Mouse (Mus musculus) induced T-regulatory cell, adult 2 months (primary cell): ENCODE results near the gene Clspn.

Source experiments
- DNase-seq: peaks from one replicate; pipeline ENCODE4 v3.0.0-alpha.2; 2012; ENCODE audit warnings: low read depth

Clspn gene

DNA sequence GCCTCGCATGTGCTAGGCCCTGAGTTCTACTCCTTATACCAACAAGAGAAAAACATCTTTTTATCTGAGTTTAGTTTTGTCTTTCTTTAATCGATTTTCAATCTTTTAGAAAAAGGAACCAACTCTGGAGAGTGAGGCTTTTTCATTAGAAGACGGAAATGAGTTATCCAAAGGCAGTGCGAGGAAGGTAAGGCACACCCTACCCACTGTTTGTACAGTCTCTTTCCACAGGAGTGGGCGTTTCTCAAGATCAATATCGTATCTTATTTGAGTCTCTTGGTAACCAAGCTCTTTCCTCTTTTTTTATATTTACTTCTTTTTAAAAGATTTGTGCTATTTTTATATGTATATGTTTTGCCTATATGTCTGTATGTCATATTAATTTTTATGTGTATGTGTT, 7.1 kb downstream of the Clspn start:
- DNase-seq, result no peak

DNA sequence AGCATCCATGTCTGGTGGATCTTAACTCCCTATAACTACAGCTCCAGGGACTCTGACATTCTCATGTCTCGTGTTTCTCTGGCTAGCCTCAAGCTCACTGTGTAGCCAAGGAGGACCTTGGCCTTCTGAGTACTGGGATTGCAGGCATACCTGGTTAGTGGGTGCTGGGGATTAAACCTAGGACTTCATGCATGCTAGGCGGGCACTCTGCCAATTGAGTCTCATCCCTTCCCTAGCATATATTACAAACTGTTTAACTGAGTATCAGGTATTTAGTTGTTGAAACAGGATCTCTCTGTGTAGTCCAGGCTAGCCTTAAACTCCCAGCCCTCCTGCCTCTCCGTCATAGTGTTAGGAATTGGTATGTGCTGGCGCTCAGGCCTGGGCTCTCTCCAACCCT, 10.5 kb downstream of the Clspn start:
- DNase-seq, result no peak

DNA sequence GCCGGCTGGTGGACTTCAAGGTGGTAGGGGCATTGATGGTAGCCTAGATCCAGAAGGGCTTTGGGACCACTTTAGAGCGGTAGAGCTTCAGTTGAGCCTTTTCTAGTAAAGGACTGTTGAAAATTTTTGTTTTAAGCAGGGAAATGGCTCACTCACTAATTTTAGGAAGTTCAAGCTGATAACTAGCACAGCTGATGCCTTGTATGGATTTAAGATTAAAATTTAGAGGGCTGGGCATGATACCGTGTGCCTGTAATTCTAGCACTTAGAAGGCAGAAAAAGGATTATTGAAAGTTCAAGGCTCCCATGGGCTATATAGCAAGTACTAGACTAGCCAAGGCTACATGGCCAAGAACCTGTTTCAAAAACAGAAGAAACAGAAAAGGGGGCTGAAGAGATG, 13.0 kb downstream of the Clspn start:
- no peak for DNase-seq

DNA sequence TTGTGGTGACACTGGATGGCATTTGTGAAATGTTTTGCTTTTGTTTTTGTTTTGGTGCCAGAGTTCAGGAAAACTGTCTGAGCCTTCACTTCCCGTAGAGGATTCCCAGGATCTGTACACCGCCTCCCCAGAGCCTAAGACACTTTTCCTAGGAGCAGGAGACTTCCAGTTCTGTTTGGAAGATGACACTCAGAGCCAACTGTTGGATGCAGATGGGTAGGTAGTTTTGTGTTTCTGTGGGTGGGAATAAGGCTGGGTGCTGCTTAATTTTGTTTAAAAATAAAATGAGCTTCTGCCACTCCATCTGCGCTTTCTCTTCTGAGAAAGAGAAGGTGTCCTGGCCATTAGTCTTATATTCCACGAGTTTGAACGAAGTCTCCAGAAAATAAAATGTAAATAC, 19.5 kb downstream of the Clspn start:
- DNase-seq, result no peak

DNA sequence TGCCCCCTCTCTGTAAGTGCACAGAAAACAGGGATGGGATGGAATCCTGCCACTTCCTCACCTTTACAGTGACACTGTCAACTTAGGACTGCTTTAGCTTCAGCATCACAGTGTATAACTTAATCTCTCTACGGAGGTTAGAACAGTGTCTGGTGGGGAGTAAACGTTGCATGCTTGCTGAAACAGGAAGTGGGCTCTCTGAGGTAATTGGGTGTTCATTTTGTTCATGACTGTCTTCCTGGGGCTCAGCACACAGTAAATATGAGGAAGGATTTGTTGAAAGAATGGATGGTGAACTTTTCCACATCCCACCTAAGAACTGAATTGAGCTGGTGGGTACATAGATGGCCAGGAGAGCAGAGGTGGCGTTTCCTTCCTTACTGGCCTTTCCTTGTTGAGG, 21.2 kb downstream of the Clspn start:
- no peak for DNase-seq

DNA sequence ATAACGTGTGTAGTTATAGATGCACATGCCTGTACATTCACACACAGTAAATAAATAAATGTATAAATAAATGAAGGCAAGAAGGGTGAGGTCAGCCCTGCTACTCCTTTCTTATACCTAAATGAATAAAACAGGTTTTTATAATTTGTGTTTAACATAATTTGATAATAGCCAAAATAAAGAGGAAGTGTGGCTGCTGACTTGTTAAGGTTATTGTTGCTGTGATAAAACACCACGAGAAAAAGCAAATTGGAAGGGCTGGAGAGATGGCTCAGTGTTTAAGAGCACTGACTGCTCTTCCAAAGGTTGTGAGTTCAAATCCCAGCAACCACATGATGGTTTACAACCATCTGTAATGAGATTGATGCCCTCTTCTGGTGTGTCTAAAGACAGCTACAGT, 22.3 kb downstream of the Clspn start:
- no peak for DNase-seq

DNA sequence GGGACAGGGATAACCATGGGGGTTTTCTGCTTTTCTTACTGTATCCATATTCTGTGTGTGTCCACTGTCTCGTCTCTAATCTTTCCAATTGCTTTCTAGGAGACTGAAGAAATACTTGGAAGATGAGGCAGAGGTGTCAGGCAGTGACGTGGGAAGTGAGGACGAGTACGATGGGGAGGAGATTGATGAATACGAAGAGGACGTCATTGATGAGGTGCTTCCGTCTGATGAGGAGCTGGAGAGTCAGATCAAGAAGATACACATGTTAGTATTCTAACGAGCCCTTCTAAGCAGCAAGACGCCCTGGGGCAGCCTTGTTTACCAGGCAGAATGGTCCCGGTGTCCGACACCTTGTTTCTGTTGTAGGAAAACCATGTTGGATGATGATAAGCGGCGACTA, 29.0 kb downstream of the Clspn start:
- no peak for DNase-seq

DNA sequence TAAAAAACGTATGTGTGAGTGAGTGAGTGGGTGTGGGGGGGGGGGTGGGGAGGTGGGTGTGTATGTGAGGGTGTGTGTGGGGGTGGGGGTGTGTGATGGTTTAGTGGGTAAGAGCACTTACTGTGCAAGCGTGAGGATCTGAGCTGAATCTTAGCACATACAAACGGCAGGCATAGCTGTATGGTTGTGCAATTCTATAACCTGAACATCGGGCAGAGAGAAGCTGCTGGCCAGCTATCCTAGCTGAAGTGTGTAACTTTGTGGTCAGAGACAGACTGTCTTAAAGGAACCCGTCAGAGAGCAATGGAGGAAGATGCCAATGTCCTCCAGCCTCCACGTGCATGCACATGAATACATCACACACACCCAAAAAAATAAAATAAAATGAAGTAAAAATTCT, 35.3 kb downstream of the Clspn start:
- no peak for DNase-seq

DNA sequence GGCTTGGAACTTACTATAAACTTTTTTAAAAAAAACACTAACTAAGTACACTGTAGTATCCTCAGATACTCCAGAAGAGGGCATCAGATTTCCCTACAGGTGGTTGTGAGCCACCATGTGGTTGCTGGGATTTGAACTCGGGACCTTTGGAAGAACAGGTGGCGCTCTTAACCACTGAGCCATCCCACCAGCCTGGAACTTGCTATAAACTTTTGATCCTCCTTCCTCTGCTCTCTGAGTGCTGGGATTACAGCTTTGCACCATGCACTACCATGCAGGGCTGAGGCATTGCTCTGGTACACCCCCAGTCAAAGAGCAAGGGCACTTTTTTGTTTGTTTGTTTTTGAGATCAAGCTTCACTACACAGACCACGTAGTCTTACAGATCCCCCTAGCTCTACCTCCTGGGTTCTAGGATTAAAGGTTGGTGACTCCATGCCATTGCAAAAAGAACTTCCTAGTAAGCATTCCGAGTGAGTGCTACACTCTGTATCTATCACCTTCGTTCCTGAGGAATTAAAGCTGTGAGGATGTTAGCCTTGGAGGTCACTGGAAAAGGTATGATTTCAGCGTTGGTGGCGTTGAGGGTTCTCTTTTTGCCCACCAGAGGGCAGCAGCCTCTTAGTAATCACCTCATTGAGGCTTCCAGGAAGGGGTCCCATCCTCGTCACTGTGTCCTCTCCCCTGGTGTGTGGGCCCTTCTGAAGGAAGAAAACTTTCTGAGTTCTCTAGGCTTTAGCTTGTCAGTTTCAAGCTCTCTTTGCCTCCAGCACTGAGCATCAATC, 43.4 kb downstream of the Clspn start:
- peak; percentile 75 for DNase-seq

DNA sequence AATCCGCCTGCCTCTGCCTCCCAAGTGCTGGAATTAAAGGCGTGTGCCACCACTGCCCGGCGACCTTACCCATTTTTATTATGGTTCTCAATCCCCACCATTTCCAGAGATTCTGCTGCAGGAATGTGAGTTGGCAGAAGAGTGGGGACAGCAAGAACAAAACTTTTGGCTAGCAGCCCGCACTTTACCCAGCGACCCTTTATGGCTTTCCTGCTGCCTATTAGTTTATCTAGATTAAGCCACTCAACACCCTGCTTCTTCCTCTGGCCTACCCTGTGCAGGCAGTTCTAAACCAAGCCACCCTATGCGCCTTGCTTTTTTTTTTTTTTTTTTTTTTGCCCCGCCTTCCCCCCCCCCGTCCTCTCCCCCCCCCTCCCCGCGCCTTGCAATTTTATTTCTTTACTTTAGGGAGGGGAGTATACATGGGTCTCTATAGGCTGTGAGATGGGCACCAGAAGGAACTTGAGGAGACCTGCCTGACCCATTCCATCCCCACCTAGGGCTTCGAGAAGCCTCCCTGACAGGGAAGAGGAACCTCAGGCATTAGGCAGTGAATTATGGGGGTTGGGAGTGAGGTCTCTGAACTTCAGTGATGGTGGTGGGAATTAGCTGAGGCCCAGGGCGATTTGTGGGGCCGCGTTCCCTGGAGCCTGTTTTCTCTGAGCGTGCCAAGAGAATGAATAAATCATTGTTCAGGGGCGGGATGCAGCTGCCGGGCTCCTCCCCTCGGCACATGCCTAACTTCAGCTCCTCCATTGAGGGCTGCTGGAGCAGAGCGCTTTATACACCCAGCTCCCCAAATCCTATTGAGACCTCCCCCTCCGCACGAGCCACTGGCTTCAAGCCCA, 45.1 kb downstream of the Clspn start:
- DNase-seq, result no peak

DNA sequence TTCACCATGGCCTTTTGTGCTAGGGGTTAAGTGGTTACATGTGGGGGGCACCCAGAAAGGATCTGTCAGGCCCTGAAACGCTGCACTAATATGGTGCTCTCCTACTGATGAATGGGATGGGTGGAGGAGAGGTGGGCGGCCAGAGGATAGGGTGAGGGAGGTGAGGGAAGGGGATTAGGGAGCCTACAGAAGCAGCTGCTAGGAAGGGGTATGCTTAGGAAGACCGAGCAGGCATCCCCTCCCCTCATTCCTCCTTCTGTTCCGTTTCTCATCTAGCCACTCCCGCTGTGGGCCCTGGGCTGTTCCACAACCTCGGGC, 45.7 kb downstream of the Clspn start:
- DNase-seq, result no peak

DNA sequence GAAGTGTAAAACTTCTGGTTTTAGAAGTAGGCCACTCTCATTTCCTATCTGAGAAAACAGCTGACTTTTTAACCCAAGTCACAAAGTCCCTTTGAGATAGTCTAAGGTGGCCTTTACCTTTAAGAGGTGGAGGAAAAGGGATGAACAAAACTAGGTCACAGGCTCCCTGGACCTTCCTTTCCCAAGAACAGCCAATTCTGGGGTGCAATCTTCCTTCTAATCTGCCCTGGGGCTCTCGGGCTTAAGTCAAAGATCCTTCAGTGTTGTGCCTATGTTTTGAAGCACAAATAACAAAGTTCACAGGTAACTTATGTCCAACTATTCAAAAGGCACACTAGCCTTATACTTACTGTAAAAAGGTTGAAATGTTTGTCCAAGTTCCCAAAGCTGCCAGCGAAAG, 47.4 kb downstream of the Clspn start:
- DNase-seq, result no peak

DNA sequence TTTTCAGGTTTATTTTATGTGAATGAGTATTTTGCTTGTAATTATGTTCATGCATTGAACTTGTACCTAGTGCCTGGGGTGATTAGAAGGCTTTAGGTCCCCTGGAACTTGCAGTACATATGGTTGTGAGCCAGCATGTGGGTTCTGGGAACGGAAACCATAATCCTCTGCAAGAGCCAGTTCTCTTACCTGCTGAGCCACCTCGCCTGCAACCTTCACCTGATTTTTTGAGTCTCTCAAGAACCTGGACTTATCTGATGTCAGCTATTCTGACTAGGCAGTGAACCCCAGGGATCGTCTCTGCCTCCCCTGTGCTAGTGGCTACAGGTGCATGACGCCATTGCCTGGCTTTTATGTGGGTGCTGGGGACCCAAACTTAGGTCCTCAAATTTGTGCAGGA, 49.0 kb downstream of the Clspn start:
- DNase-seq, result no peak

DNA sequence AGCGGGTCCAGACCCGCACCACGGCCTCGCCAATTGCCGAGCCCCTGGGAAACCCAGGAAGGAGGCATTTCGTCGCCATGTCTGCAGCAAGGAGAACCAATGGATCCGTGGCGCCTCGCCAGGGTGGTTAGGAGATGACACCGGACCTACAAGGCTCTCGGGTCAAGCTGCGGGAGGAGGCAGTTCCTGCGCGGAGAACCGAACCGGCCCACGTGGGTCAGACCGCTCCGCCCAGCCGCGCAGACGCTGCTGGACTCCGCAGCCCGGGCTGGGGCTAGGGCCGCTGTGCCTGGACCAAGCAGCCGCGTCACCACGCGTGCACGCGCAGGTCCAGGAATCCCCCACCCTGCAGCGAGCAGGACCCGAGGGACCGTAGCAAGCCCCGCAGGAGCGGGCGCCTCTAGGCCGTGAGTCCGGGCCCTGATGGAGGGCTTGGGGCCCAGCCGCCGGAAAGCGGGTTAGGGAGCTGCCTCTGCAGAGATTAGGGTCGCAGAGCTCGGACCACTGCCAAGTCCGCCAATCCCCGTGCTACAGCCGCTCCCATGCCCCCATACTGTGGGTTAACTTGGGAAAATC, 53.0 kb downstream of the Clspn start, which contains the start of gene 5730409E04Rik:
TSS of gene 5730409E04Rik (plus strand) at position 213 of the 576 bp plus-strand sequence.
- DNase-seq, result peak; percentile 34

DNA sequence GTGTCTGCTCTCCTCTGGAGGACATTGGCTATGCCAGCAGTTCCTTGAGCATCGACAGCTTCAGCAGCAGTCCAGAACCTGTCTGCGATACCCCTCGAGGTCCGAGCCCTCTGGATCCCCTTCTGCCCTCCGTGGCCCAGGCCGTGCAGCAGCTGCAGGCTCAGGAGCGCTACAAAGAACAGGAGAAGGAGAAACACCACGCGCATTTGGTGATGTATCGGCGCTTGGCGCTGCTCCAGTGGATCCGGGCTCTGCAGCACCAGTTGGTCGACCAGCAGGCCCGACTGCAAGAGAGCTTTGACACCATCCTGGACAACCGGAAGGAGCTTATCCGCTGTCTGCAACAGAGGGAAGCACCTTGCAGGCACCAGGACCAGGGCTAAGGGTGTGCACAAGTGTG, 55.3 kb downstream of the Clspn start:
- no peak for DNase-seq

DNA sequence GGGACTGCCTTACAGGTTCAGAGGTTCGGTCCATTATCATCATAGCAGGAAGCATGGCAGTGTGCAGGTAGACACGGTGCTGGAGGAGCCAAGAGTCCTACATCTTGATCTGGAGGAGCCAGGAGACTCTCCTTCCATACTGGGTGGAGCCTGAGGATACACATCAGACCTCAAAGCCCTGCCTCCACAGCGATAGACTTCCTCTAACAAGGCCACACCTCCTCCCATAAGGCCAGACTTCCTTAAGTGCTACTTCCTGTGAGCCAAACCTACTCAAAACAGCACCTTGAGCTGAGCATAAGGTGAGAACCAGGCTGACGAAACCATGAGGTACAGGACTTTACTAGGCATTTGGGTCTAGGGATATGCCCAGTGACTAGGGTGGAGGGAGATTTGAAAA, 59.6 kb downstream of the Clspn start:
- DNase-seq, result peak; percentile 21

DNA sequence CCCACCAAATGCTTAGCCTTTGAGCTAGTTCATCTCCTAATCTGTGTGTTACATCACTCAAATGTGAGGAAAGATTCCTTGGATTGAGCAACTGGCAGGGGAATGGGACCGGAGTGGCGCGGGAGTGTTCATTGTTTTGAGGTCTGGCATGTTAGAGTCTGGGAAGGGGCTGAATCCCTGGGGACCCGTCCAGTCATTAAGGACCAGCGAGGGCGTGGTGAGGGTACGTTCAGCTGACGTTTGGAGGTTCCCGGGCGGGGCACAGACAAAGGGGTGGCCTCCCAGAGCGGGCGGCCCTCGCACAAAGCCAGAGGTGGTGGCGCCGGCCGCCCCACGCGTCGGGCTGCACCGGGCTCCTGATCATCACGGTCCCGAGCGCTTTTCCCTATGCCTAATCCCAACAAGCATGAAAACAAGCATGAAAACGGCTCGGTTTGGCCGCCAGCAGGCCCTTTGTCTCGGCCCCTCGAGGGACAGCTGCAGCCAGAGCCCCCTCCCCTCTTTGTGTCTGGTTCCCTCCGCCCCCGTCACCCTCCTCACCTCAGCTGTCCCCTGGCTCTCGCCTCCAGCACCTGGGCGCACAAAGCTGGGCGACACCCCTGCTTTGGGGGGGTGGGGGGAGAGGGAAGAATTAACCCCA, 63.1 kb downstream of the Clspn start:
- no peak for DNase-seq

DNA sequence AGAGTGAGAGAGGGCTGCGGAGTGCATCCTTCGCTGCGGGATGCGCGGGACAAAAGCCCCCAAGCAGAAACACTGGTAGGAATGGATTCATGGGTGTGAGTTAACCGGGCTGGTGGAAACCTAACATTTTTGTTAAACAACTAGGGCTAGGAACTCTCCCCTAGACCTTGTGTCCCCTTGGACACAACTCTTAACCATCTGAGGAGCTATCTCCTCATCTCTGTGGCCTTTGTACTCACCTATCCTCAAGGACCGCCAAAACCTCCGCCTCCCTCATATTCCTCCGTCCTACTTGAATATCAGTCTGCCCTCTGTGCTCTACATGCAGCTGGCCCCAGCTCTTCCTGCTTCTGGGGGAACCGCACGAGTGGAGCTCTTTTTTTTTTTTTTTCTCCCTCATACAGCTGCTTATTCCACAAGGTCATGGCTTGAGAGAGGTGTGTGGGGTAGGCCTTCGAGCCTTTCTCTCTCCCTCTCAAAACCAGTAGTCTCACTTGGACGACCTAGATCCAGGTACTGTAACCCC, 63.7 kb downstream of the Clspn start:
- DNase-seq, result no peak

DNA sequence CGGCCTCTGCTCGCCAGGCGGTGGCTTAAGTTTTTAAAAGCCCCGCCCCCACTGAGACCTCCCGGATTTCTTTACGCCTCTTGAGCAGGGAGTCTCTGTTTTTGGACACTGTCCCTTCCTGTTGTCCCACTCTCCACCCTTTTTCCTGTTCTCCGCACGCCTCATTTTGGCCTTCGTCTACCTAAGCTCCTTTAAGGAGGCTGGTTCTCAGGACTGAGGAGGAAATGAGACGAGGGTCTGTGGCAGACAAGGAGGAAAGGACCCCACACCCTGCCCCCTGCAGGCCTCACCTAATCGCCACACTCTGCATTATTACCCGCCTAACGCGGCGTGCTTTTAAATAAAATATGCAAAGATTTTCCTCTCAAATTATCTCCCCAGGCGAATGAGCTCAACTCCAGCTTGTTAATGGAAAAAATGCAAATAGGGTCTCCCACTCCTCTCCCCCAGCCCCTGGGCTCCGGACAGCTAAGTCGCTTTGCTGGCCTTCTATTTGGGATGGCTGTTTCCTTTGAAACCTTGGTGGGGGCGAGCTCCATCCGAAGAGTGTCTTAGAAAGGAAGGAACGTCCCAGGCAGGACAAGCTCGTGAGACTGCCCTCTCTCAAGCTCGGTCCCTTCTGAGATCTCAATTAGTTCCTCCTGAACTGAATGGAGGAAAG, 70.4 kb downstream of the Clspn start:
- no peak for DNase-seq

DNA sequence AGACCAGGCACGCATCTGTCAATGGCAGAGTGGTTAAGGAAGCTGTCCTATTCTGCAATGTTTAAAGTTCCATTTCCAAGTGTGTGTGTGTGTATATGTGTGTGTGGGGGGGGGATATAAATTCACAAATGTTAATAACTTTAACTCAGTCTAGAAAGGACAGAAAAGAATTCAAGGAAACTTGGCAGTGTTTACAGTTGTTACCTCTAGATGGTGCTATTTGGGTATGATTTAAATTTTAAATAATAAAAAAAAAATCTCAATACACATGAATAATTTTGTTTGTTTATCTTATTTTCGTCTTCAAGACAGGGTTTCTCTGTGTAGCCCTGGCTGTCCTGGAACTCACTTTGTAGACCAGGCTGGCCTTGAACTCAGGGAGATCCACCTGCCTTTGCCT, 75.2 kb downstream of the Clspn start:
- DNase-seq, result peak; percentile 29

DNA sequence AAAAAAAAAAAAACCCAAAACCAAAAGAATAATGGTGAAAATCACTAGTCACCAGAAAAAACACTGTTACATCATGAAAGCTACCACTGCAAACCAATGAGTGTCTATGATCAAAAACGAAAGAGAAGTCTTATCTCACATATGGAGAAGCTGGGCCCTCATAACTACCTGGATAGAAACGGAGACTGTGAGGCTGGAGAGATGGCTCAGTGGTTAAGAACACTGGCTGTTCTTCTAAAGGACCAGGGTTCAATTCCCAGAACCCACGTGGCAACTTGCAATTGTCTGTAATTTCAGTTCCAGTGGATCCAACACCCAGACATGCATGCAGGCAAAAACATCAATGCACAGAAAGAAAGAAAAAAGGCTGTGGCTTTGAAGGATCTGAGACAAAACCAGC, 75.9 kb downstream of the Clspn start:
- no peak for DNase-seq

DNA sequence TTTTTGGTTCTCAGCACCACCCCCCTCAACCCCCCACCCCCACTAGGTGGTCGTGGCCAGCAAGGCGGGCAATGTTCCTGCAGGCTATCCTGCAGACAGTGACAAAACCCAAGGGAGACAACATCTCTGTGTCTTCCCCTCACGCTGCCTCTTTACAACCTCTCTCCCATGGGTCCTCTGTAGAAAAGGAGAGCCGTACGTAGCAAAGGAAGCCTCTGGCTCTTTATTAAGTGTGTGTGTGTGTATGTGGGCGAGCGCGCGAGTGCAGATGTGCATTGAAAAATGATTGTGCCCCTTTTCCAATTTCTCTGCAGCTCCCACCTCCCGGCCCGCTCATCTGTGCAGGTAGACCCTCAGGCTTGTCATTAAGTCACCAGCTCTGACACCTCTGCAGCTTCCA, 79.6 kb downstream of the Clspn start:
- no peak for DNase-seq
